Mouse (Mus musculus): Measurements from ENCODE around the gene Glis1. TPM values are rescaled to one million over a fixed set of nuclear protein-coding genes. Genes with fewer than 3 reads are reported as not detected.

Gene Glis1
- polyA plus RNA-seq, 1 experiment from 2014 or later = 5.5 TPM

DNA sequence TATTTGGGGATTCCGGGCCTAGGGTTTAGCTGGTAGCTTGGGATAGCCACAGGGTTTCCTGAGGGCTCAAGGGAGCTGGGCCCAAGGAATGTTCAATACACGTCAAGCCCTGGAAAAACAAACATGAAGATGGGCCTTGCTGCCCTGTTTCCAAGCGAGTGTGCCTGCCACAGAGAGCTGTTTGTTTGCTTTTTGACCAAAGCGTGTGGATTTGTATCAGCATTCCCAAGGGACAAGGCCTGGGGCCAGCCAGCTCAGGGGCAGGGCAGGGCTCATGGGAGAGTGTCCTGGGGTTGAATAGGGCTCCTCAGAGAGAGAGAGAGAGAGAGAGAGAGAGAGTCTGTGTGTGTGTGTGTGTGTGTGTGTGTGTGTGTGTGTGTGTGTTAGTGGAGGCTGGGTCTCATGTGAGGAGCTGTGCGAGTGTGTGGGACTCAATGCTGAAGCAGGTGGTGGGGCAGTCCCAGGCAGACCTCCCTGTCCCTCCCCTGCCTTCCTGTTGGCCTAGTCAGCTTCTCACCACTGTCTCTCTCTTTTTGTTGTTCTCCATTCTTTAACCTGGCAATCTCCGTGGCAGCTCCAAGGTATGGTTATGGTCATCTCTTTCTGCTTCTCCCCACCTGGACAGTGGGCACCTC is 183.3 kb downstream of the Glis1 start:
- Histone ChIP-seq H3K27me3 (ENCODE audit: insufficient read depth, low read length) (no peaks in the 10 kb centered on the region), H3K9me3 (replicated peaks; ENCODE audit: low read length) (no peaks in the 10 kb centered on the region), H3K4me2 (ENCODE audit: low read length) (no peak overlapping the region), H3K9ac (ENCODE audit: low read depth, low read length) (no peak overlapping the region), H3K4me3 (replicated peaks; ENCODE audit: low read depth, low read length) (no peak overlapping the region), H3K4me1 (replicated peaks; ENCODE audit: insufficient read depth, low read length) (no peaks in the 10 kb centered on the region), H3K36me3 (ENCODE audit: insufficient read depth, low read length) (no peaks in the 10 kb centered on the region), H3K27ac (no peak overlapping the region)
- ATAC-seq (replicated peaks; ENCODE audit: low FRiP score, low read depth) = no peak
- no peak for DNase-seq (ENCODE audit: low spot score)
- 60% methylated on average over 6 of the region's 6 CpGs for WGBS
- TF ChIP-seq CTCF (IDR thresholded peaks at IDR 0.05; ENCODE audit: low read depth) = no peak

- DNase-seq (ENCODE audit: low spot score) = no peak
- WGBS = 91% methylated on average over 7 of the region's 7 CpGs
- Histone ChIP-seq H3K27me3 (ENCODE audit: insufficient read depth, low read length) (no peaks in the 10 kb centered on the region), H3K4me1 (replicated peaks; ENCODE audit: insufficient read depth, low read length) (no peaks in the 10 kb centered on the region), H3K36me3 (ENCODE audit: insufficient read depth, low read length) (no peaks in the 10 kb centered on the region), H3K4me3 (replicated peaks; ENCODE audit: low read depth, low read length) (no peak overlapping the region), H3K9me3 (replicated peaks; ENCODE audit: low read length) (no peaks in the 10 kb centered on the region), H3K9ac (ENCODE audit: low read depth, low read length) (no peak overlapping the region), H3K4me2 (ENCODE audit: low read length) (no peak overlapping the region), H3K27ac (no peak overlapping the region)
- ATAC-seq (replicated peaks; ENCODE audit: low FRiP score, low read depth) = no peak
- TF ChIP-seq CTCF (IDR thresholded peaks at IDR 0.05; ENCODE audit: low read depth) = no peak
Observed at GRCm38 (mm10) chr4:107619487-107619886, 185.1 kb downstream of the Glis1 start.

GRCm38 (mm10) chr4:107621366-107621765 is 187.0 kb downstream of the Glis1 start:
- Histone ChIP-seq H3K4me3 (replicated peaks; ENCODE audit: low read depth, low read length) (no peak overlapping the region), H3K9me3 (replicated peaks; ENCODE audit: low read length) (no peaks in the 10 kb centered on the region), H3K4me1 (replicated peaks; ENCODE audit: insufficient read depth, low read length) (no peaks in the 10 kb centered on the region), H3K27ac (no peak overlapping the region), H3K27me3 (ENCODE audit: insufficient read depth, low read length) (0 out of 2 replicates have a peak, but pooled peaks cover 2% of the 10 kb centered on the region), H3K9ac (ENCODE audit: low read depth, low read length) (no peak overlapping the region), H3K4me2 (ENCODE audit: low read length) (no peak overlapping the region), H3K36me3 (ENCODE audit: insufficient read depth, low read length) (no peaks in the 10 kb centered on the region)
- DNase-seq (ENCODE audit: low spot score) (no peak), ATAC-seq (replicated peaks; ENCODE audit: low FRiP score, low read depth) (no peak)
- no peak for TF ChIP-seq CTCF (IDR thresholded peaks at IDR 0.05; ENCODE audit: low read depth)
- WGBS = 74% methylated on average over 5 of the region's 5 CpGs

DNA sequence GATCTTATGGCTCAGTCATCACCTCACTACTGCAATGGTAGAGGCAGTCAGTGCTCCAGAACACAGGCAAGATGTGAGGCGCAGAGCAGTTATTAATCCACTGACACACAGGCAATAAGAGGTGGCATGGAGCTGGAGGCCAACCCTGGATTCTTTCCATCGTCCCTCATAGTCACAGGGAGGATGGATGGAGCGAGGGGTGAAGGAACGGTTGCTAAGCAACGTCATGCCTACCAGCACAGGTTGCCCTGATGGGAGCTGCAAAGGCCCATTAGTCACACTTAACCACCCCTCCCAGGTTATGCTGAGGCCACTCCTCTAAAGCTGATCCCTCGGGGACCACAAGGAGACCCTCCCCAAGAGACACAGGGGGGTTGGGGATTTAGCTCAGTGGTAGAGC is 187.9 kb downstream of the Glis1 start:
- Histone ChIP-seq H3K27me3 (ENCODE audit: insufficient read depth, low read length) (0 out of 2 replicates have a peak, but pooled peaks cover 2% of the 10 kb centered on the region), H3K36me3 (ENCODE audit: insufficient read depth, low read length) (no peaks in the 10 kb centered on the region), H3K4me2 (ENCODE audit: low read length) (no peak overlapping the region), H3K9me3 (replicated peaks; ENCODE audit: low read length) (no peaks in the 10 kb centered on the region), H3K4me3 (replicated peaks; ENCODE audit: low read depth, low read length) (no peak overlapping the region), H3K27ac (no peak overlapping the region), H3K4me1 (replicated peaks; ENCODE audit: insufficient read depth, low read length) (no peaks in the 10 kb centered on the region), H3K9ac (ENCODE audit: low read depth, low read length) (no peak overlapping the region)
- DNase-seq (ENCODE audit: low spot score) (no peak), ATAC-seq (replicated peaks; ENCODE audit: low FRiP score, low read depth) (peak; percentile 62)
- 61% methylated on average over 6 of the region's 6 CpGs for WGBS
- no peak for TF ChIP-seq CTCF (IDR thresholded peaks at IDR 0.05; ENCODE audit: low read depth)

GRCm38 (mm10) chr4:107623916-107624315 is 189.5 kb downstream of the Glis1 start:
- WGBS = 52% methylated on average over 6 of the region's 6 CpGs
- TF ChIP-seq CTCF (IDR thresholded peaks at IDR 0.05; ENCODE audit: low read depth) = no peak
- no peak overlapping the region for H3K4me3 ChIP-seq (replicated peaks; ENCODE audit: low read depth, low read length)
- H3K36me3 ChIP-seq (ENCODE audit: insufficient read depth, low read length) = no peaks in the 10 kb centered on the region
- H3K9me3 ChIP-seq (replicated peaks; ENCODE audit: low read length) = no peaks in the 10 kb centered on the region
- H3K4me1 ChIP-seq (replicated peaks; ENCODE audit: insufficient read depth, low read length) = peaks cover 3% of the 10 kb centered on the region; the same call in 1 of the 2 replicates
- H3K27ac ChIP-seq = no peak overlapping the region
- H3K27me3 ChIP-seq (ENCODE audit: insufficient read depth, low read length) = 0 out of 2 replicates have a peak, but pooled peaks cover 2% of the 10 kb centered on the region
- DNase-seq (ENCODE audit: low spot score) (no peak), ATAC-seq (replicated peaks; ENCODE audit: low FRiP score, low read depth) (no peak)
- no peak overlapping the region for H3K4me2 ChIP-seq (ENCODE audit: low read length)
- no peak overlapping the region for H3K9ac ChIP-seq (ENCODE audit: low read depth, low read length)

DNA sequence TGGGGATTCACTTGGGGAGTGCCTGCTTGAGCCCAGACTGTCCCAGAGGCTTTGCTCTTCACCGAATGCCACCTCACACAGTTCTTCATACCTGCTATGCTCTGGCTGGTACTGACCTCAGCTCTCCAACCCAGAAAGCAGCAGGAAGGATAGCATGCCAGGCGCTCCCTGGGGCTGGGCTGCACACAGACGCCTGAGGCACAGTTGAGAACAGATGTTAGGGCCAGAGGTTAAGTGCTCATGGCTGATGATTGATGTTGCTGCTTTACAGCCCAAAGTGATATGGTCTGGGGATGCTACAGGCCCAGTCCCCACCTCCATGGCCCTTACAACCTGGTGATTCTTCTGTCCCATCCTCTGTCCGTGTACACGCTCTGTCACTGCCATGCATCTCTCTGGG is 190.6 kb downstream of the Glis1 start:
- no peak for TF ChIP-seq CTCF (IDR thresholded peaks at IDR 0.05; ENCODE audit: low read depth)
- DNase-seq (ENCODE audit: low spot score) (peak; percentile 53), ATAC-seq (replicated peaks; ENCODE audit: low FRiP score, low read depth) (peak; percentile 15; the same call in 1 of the 2 replicates)
- Histone ChIP-seq H3K27ac (no peak overlapping the region), H3K4me2 (ENCODE audit: low read length) (no peak overlapping the region), H3K36me3 (ENCODE audit: insufficient read depth, low read length) (no peaks in the 10 kb centered on the region), H3K9ac (ENCODE audit: low read depth, low read length) (no peak overlapping the region), H3K27me3 (ENCODE audit: insufficient read depth, low read length) (0 out of 2 replicates have a peak, but pooled peaks cover 2% of the 10 kb centered on the region), H3K9me3 (replicated peaks; ENCODE audit: low read length) (no peaks in the 10 kb centered on the region), H3K4me3 (replicated peaks; ENCODE audit: low read depth, low read length) (no peak overlapping the region), H3K4me1 (replicated peaks; ENCODE audit: insufficient read depth, low read length) (peaks cover 7% of the 10 kb centered on the region; the same call in 1 of the 2 replicates)
- 52% methylated on average over 5 of the region's 5 CpGs for WGBS
